ENCODE assay signal across 7 mouse cellular contexts in the genomic region with DNA sequence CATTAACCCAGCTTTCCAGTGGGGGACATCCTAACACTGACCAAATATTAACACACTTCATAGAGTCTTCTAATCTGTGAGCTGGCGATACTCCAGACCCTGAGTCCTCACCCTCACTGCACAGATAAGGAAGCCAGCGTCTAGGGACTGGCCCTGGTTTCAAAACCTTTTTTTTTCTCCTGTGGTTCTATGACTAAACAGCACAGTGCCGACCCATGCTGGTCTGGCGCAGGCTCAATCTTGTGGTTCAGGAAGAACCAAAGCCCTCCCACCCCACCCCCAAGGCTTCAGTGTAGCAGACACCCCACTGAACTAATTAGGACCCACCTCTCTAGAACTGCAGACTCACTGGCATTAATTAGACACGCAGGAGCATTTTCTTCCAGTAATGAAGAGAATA.
DNase-seq lines count a peak whose midpoint lies in the region; ATAC-seq lines count a peak whose summit lies in the region.

No protein-coding gene starts in this region.

- WGBS in midbrain, embryonic 13.5 days, result 63% methylated on average over 5 of the region's 5 CpGs
- WGBS in midbrain, embryonic 11.5 days, result 71% methylated on average over 5 of the region's 5 CpGs
- WGBS in heart, embryonic 13.5 days, result 22% methylated on average over 5 of the region's 5 CpGs

- no peak overlapping the region for H3K4me3 ChIP-seq in midbrain, embryonic 13.5 days (replicated peaks)
- no peak overlapping the region for H3K4me3 ChIP-seq in midbrain, embryonic 11.5 days (ENCODE audit: low read depth, low read length)
- no peak overlapping the region for H3K4me3 ChIP-seq in heart, embryonic 13.5 days

- no peaks in the 10 kb centered on the region for H3K27me3 ChIP-seq in midbrain, embryonic 13.5 days
- no peaks in the 10 kb centered on the region for H3K27me3 ChIP-seq in midbrain, embryonic 11.5 days (ENCODE audit: control insufficient read depth, insufficient read depth, low read length)
- H3K27me3 ChIP-seq in heart, embryonic 13.5 days (replicated peaks), result peaks cover 7% of the 10 kb centered on the region; the same call in 1 of the 2 replicates

- no peaks in the 10 kb centered on the region for H3K36me3 ChIP-seq in midbrain, embryonic 13.5 days
- H3K36me3 ChIP-seq in midbrain, embryonic 11.5 days (ENCODE audit: control insufficient read depth, insufficient read depth, low read length), result no peaks in the 10 kb centered on the region
- H3K36me3 ChIP-seq in heart, embryonic 13.5 days, result no peaks in the 10 kb centered on the region

- no peaks in the 10 kb centered on the region for H3K9me3 ChIP-seq in midbrain, embryonic 13.5 days
- H3K9me3 ChIP-seq in midbrain, embryonic 11.5 days (ENCODE audit: control insufficient read depth, low read length), result no peaks in the 10 kb centered on the region
- H3K9me3 ChIP-seq in heart, embryonic 13.5 days, result no peaks in the 10 kb centered on the region

- H3K4me2 ChIP-seq in midbrain, embryonic 13.5 days (replicated peaks), result no peak overlapping the region
- H3K4me2 ChIP-seq in midbrain, embryonic 11.5 days, result no peak overlapping the region
- no peak overlapping the region for H3K4me2 ChIP-seq in heart, embryonic 13.5 days

- no peak for DNase-seq in midbrain, embryonic 11.5 days (ENCODE audit: low spot score, missing footprints)
- peak; percentile 48 for DNase-seq in adrenal gland, postnatal 10 days
- peak; percentile 15 for DNase-seq in ovary, postnatal 14 days (ENCODE audit: low spot score)
- DNase-seq in yolk sac, embryonic 10.5 days (ENCODE audit: low spot score), result no peak
- no peak for DNase-seq in kidney, postnatal 4 days

- H3K9ac ChIP-seq in midbrain, embryonic 13.5 days (replicated peaks), result no peak overlapping the region
- no peak overlapping the region for H3K9ac ChIP-seq in midbrain, embryonic 11.5 days (ENCODE audit: low read length)
- H3K9ac ChIP-seq in heart, embryonic 13.5 days, result peak overlapping the region; percentile 44

- ATAC-seq in midbrain, embryonic 13.5 days, result 0 out of 2 replicates have a peak, but pooled peaks have one; percentile 34
- ATAC-seq in midbrain, embryonic 11.5 days (ENCODE audit: low FRiP score), result no peak
- no peak for ATAC-seq in heart, embryonic 13.5 days (ENCODE audit: extremely low read depth, insufficient number of reproducible peaks, low FRiP score, low TSS enrichment)

- H3K27ac ChIP-seq in midbrain, embryonic 13.5 days, result no peak overlapping the region
- no peak overlapping the region for H3K27ac ChIP-seq in midbrain, embryonic 11.5 days (ENCODE audit: low read depth, low read length)
- H3K27ac ChIP-seq in heart, embryonic 13.5 days (replicated peaks), result peak overlapping the region; percentile 50

- H3K4me1 ChIP-seq in midbrain, embryonic 13.5 days (replicated peaks), result 0 out of 2 replicates have a peak, but pooled peaks cover 12% of the 10 kb centered on the region
- H3K4me1 ChIP-seq in midbrain, embryonic 11.5 days (ENCODE audit: control insufficient read depth, insufficient read depth, low read length), result no peaks in the 10 kb centered on the region
- H3K4me1 ChIP-seq in heart, embryonic 13.5 days, result peaks cover 37% of the 10 kb centered on the region

Comparison
In these comparisons a context has a peak if more than half of its experiments do, and no peak if none do; other contexts are left out.
1. DNase-seq: peak in adrenal gland, postnatal 10 days (single experiment) and ovary, postnatal 14 days (single experiment); none in midbrain, embryonic 11.5 days (single experiment), yolk sac, embryonic 10.5 days (single experiment) and kidney, postnatal 4 days (0 of 2).